In the genomic region with DNA sequence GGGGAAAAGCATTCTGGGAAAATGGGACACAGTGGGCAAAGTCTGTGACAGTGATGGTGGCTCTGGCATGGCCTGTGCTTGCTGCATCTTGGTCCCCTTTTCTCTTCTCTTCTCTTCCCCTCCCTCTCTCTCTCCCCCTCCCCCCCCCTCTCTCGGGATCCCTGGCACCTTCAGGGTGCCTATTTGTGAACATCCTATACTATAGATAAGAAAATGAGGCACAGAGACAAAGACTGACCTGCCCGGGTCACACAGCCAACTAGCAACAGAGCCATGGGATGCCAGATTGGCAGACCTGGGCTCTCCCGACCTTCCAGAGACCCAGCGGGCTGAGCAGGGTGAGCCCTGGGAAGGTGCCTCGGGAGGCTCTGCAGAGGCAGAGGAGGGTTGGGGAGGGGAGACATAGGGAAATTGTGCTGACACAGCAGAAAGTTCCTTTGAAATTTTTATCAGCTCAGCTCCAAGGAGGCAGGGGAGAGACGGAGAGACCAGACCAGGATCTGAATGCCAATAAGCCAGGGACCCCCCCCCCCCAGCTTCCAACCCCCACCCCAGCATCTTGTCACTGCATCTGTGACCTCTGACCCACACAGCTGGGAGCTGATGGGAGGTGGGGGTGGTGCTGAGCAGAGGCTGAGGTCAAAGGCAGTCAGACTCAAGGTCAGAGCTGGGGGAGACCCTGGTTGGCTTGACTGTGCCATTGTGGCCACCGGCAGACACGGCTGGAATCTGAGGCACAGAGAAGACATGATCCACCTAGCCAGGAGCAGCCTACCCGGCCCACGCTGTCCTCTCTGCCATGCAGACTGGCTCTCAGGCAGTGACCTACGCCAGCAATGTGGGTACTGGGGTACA, we compare ENCODE assay signal across 9 mouse cellular contexts. TPM values are rescaled to one million over a fixed set of nuclear protein-coding genes. Genes with fewer than 3 reads are reported as not detected.
A peak's percentile ranks its signal among the peaks of the same experiment; 100 is the strongest.
DNase-seq lines count a peak whose midpoint lies in the region; ATAC-seq lines count a peak whose summit lies in the region.
"Had no signal": no experiment of that assay in that cellular context is flagged by ENCODE, and none has a peak within 500 bp of the region (broad histone marks: within the 10 kb centered on the region; RNA-seq: fewer than 3 reads in every experiment).

No protein-coding gene starts in this region.

- no peaks in the 10 kb centered on the region for H3K9me3 ChIP-seq in heart, embryonic 11.5 days (replicated peaks; ENCODE audit: control insufficient read depth, low read length)
- H3K9me3 ChIP-seq: liver, embryonic 15.5 days had no signal

- no peak overlapping the region for H3K4me3 ChIP-seq in heart, embryonic 11.5 days (ENCODE audit: low read depth, low read length)
- H3K4me3 ChIP-seq: liver, embryonic 15.5 days had no signal

- no peaks in the 10 kb centered on the region for H3K36me3 ChIP-seq in heart, embryonic 11.5 days (ENCODE audit: control insufficient read depth, insufficient read depth, low read length)
- H3K36me3 ChIP-seq: liver, embryonic 15.5 days had no signal

- 0 out of 2 replicates have a peak overlapping the region, but pooled peaks have one; percentile 22 for H3K9ac ChIP-seq in heart, embryonic 11.5 days (ENCODE audit: low read depth, low read length)
- H3K9ac ChIP-seq: liver, embryonic 15.5 days had no signal

- peaks cover 7% of the 10 kb centered on the region; the same call in 1 of the 2 replicates for H3K27me3 ChIP-seq in heart, embryonic 11.5 days (ENCODE audit: control insufficient read depth, insufficient read depth, low read length)

- H3K27ac ChIP-seq in heart, embryonic 11.5 days (ENCODE audit: low read depth, low read length) = no peak overlapping the region
- H3K27ac ChIP-seq: liver, embryonic 15.5 days had no signal

- DNase-seq in heart, postnatal 36 days = no peak
- DNase-seq in urinary bladder, postnatal 14 days (ENCODE audit: low spot score) = peak; percentile 2
- DNase-seq in urinary bladder, postnatal 36 days (ENCODE audit: low spot score in 2 of 2) = no peak
- DNase-seq in heart, postnatal 4 days = peak; percentile 4
- no peak for DNase-seq in spleen, postnatal 14 days (ENCODE audit: low spot score in 2 of 2)
- no peak for DNase-seq in layer of hippocampus, adult 9-10 months (ENCODE audit: low spot score)
- DNase-seq in urinary bladder, adult 18-20 months (ENCODE audit: low spot score in 2 of 2) = no peak

- 49% methylated on average over 11 of the region's 11 CpGs for WGBS in heart, embryonic 11.5 days (ENCODE audit: insufficient replicate concordance)

- ATAC-seq in heart, embryonic 11.5 days (replicated peaks; ENCODE audit: insufficient number of reproducible peaks, low FRiP score, low TSS enrichment) = no peak

- intact Hi-C loops in heart, postnatal 36 days (cut with DNase I) = no loop called here

- H3K4me1 ChIP-seq in heart, embryonic 11.5 days (ENCODE audit: control insufficient read depth, insufficient read depth, low read length) = peaks cover 56% of the 10 kb centered on the region

- H3K4me2 ChIP-seq in heart, embryonic 11.5 days = no peak overlapping the region
- H3K4me2 ChIP-seq: liver, embryonic 15.5 days had no signal

RNA-seq across cellular contexts. Expression of gene Smim24, which starts 25.6 kb away (rescaled TPM):
- 4.2 and 5.8 TPM in 2 replicates for polyA plus RNA-seq in heart, embryonic 11.5 days (2014; fragmentation: Nextera tagmentation; extraction: Ambion mirVana)
- total RNA-seq in heart, postnatal 36 days (2021) = 1 to 10 TPM; 2.2 to 2.4 TPM
- total RNA-seq in heart, postnatal 4 days (2021) = 1 to 10 TPM; 1.9 to 2.4 TPM

RNA-seq across cellular contexts. Expression of gene Gm48552, which starts 29.6 kb away (rescaled TPM):
- polyA plus RNA-seq in heart, embryonic 11.5 days (2014; fragmentation: Nextera tagmentation; extraction: Ambion mirVana) = 0.55 and 1.2 TPM in 2 replicates
- total RNA-seq in heart, postnatal 36 days (2021) = under 1 TPM in 1 of 2 experiments, not detected in 1; 0.62 TPM
- under 1 TPM; 0.72 to 0.98 TPM for total RNA-seq in heart, postnatal 4 days (2021)
- polyA plus RNA-seq: liver, embryonic 15.5 days had no signal

RNA-seq across cellular contexts. Expression of gene Gm48551, which starts 34.2 kb away (rescaled TPM):
- polyA plus RNA-seq in heart, embryonic 11.5 days (2014; fragmentation: Nextera tagmentation; extraction: Ambion mirVana) = 1.4 and 2.9 TPM in 2 replicates
- 1 to 10 TPM; 1.1 to 2.0 TPM for total RNA-seq in heart, postnatal 36 days (2021)
- under 1 TPM; 0.55 to 0.70 TPM for total RNA-seq in heart, postnatal 4 days (2021)

RNA-seq across cellular contexts. Expression of gene Dohh, which starts 34.2 kb away (rescaled TPM):
- 47.5 and 61.4 TPM in 2 replicates for polyA plus RNA-seq in heart, embryonic 11.5 days (2014; fragmentation: Nextera tagmentation; extraction: Ambion mirVana)
- 10 to 100 TPM; 50.3 to 52.2 TPM for total RNA-seq in heart, postnatal 36 days (2021)
- total RNA-seq in heart, postnatal 4 days (2021) = 10 to 100 TPM; 52.9 to 55.9 TPM

RNA-seq across cellular contexts. Expression of gene Nfic, which starts 37.0 kb away (rescaled TPM):
- 28.1 and 29.8 TPM in 2 replicates for polyA plus RNA-seq in heart, embryonic 11.5 days (2014; fragmentation: Nextera tagmentation; extraction: Ambion mirVana)
- 100 to 1,000 TPM; 115 to 133 TPM for total RNA-seq in heart, postnatal 36 days (2021)
- total RNA-seq in heart, postnatal 4 days (2021) = 100 to 1,000 TPM; 125 to 130 TPM

Comparison
In these comparisons a context has a peak if more than half of its experiments do, and no peak if none do; other contexts are left out.
1. DNase-seq: peak in urinary bladder, postnatal 14 days (single experiment) and heart, postnatal 4 days (single experiment); none in heart, postnatal 36 days (0 of 2), urinary bladder, postnatal 36 days (0 of 2), spleen, postnatal 14 days (0 of 2), layer of hippocampus, adult 9-10 months (single experiment) and urinary bladder, adult 18-20 months (0 of 2).